Mouse (Mus musculus): ENCODE measurements around the gene Gm17018.

The Gm17018 gene

DNA sequence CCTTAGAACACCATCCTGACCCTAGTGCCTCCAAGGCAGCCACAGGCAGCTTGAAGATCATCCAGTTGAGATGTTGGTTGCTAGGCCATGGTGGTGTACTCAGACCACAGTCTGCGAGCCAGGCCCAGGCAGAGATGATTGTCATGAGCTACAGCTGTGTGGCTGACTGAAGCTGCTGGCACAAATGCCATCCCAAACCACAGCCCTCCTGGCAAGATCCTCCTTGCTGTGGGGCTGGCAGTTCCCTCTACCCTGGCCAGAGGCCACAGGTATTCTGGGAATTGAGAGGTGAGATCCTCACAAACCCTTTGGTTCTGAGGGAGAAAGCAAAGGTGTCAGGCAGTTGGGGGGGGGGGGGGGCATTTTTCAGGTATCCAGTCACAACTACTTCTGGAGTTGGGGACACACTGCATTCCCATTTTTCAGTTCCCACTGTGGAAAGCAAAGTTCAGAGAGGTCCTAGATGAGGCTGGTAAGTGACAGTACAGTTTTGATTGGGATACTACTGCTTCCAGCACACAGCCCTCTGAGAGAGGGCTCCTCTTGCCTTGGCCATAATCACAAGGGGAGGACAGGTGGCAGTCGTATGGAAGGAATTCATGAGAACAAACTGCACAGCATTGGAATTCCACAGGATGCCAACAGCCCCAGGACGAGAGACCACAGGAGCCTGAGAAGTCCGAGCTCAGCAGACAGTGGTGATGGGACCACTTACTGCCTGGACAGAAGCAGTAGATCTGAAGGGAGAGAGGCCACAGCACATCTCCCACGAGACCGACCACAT is 27.3 kb downstream of the Gm17018 start:
- DNase-seq (ENCODE audit: low spot score in 2 of 2), result no peak

DNA sequence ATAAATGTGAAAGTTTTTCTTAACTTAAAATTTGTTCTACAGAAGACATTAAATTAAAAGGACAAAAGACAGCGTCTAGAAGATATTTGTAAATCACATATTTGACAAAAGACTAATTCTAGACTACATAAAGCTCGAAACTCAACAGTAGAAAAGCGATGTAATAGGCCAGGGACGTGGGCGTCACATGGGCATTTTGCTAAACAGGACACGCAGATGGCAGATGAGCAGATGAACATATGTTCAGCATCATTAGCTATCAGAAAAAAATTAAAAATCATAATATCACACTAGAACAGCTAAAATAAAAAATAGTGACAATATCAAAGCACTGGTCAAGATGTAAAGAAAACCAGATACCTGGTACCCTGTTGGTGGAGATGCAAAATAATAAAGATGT is 29.3 kb downstream of the Gm17018 start:
- DNase-seq (ENCODE audit: low spot score in 2 of 2), result no peak

DNA sequence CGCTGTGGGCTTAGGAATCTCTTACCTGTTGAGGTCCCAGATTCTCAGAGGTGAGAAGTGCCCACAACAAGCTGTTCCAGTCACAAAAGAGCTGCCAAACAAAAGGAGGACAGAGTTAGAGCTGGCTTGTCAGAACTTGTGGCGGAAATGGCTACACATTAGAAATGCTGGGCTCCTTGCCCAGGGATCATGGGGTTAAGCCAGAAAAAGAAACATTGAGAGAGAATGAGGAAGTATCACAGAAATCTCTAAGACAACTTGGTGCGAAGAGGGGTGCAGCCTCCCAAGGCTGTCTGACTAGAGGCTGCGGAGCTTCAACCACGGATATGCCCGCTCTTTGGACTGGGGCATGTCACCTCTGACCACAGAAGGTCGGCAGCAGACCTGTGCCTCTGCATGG is 31.3 kb downstream of the Gm17018 start:
- no peak for DNase-seq (ENCODE audit: low spot score in 2 of 2)

DNA sequence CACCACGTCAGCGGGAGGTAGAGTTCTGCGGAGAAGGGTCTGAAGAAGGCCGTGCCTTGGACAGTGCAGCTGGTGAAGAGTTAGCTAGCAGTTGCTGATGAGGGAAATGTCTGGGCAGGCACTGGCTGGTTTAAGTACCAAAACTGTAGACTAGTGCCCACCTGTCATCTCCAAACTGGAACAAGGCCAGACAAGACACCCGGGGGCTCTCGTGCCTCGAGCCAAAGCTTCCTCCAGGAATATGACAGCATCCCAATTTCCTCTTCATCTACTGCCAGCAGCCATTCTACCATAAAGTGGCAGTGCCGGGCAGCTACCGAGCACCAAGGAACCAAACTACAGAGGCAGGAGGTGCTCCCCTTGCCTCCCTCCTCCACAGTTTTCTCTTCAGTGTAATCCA is 32.5 kb downstream of the Gm17018 start:
- no peak for DNase-seq (ENCODE audit: low spot score in 2 of 2)

DNA sequence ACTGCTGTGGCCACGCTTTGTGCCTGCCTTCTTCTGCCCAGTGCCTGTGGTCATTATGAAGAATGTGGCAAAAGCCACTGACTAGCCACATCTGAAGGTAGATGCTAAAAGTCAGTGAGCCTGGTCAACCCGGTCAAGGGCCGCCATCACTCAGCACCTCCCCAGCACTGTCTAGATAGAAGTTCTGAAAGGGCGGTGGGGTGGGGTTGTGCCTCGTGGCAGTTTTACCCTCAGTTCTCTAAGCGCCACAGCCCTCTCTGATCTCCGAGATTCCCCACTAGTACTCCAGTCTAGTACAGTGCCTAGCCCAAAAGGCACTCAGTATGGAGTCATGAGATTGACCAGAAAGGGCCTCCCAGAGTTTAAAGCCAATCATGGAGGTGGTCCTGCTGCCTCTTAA is 33.7 kb downstream of the Gm17018 start:
- no peak for DNase-seq (ENCODE audit: low spot score in 2 of 2)

DNA sequence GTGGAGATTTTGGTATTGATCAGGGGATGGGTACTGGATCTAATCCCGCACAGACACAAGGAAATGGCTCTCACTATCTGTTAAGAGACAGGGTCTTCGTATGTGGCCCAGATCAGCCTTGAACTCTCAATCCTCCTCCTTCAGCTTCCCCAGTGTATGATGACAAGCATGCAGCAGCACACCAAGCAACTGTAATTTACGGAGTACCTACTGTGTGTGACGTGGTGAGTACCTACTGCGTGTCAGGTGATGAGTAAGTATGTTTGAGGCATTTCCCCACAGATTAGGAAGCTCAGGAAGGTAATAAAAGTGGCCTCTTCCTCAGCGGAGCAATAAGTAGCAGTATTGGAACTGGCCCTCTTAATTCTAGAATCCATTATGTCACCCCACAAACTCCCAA is 35.1 kb downstream of the Gm17018 start:
- DNase-seq (ENCODE audit: low spot score in 2 of 2), result no peak

DNA sequence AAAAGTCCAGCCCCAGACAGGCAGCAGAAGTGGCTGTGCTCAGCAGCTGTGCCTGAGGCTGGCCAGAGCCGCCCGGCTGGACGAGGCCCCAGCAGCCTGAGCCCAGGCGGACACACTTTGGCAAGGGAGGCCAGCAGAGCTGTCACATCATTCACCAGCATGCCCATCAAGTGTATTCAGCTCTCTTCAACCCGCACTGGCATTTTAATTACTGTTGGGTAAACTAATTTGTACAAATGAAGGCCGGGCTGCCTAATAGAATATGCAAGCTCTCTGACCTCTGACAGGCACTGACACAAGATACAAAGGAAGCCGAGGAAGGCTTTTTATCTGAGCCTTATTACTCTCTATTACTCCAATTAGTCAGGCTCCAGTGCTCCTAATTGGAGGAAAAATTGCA is 35.6 kb downstream of the Gm17018 start:
- DNase-seq (ENCODE audit: low spot score in 2 of 2), result no peak

DNA sequence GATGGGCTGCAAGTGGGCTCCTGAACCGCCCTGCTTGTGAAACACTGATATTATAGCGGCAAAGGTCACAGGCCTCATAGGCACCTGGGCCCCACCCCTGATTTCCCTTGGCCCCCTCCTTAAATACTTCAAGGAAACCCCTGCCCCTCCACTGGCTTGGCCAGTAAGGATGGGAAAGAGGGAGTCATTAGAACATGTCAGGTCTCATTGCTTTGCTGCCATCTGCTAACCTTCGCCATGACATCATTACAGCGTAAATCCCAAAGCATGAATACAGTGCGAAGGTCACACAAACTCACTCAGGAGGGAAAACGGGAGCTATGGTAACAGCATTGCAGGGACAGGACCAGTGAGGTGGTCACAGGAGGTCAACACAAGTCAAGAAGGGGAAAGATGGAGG is 36.0 kb downstream of the Gm17018 start:
- no peak for DNase-seq (ENCODE audit: low spot score in 2 of 2)

DNA sequence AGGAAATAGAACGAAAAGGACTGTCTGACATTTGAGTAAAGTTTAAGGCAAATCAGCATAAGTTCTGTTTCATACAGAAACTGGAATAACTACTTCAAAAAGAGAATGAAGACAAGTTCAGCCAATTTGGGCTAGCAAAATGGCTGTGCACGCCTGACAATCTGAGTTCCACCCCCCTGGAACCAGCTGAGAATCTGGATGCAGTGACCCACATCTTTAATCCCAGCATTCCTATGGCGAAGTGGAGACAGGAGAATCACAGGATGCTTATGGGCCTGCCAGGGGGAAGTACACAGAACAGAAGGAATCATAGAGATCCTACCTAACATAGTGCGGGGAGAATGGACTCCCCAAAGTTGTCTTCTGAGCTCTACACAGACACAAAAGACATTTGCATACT is 36.7 kb downstream of the Gm17018 start:
- no peak for DNase-seq (ENCODE audit: low spot score in 2 of 2)

DNA sequence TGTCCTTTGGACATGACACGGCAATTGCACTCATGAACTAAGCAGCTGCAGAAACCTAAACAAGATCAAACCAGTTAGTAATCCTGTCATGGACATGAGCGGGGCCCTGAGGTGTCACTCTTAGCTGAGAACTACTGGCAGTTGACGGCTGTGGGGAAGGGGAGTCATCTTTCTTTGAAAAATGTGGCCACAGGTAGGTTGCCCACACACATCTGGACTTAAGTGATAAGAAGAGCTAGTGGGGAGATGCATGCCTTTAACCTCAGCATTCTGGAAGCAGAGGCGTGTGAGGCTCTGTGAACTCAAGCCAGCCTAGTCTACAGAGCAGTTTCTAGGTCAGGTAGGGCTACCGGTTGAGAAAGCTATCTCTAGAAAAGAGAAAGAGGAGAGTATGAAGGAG is 42.2 kb downstream of the Gm17018 start:
- no peak for DNase-seq (ENCODE audit: low spot score in 2 of 2)

DNA sequence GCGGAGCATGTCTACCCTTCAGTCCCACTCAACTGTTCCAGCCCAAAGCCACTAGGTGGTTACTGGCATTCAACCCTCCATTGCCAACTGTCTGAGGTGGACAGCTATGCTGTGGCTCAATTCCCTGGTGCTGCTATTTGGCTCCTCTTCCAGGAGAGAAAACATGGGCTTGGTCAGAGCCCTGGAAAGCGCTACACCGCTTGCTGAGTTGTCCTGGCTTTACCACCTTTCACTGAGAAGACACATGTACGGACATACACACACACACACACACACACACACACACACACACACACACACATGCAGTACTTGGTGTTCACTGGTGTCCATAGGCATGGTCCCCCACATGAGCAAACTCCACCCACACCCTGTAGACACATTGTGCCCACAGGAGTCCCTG is 46.3 kb downstream of the Gm17018 start:
- DNase-seq (ENCODE audit: low spot score in 2 of 2), result no peak

DNA sequence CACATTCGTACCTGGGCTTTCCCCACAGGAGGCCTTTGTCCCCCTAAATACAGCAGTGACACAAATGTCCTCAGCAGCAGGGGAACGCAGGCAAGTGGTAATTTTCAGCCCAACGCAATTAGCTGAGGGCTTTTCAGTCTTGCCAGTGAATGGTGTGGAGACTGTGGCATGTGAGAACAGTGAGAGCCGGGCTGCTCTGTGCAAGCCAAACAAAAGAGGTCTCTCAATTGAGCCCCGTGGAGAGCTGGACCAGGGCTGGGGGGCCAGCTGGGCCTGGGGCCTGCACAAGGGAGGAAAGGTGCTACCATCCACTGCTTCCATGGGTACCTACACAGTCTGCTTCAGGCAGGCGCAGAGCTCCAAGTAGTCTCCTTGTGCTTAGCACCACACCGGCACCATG is 47.1 kb downstream of the Gm17018 start:
- DNase-seq (ENCODE audit: low spot score in 2 of 2), result no peak

DNA sequence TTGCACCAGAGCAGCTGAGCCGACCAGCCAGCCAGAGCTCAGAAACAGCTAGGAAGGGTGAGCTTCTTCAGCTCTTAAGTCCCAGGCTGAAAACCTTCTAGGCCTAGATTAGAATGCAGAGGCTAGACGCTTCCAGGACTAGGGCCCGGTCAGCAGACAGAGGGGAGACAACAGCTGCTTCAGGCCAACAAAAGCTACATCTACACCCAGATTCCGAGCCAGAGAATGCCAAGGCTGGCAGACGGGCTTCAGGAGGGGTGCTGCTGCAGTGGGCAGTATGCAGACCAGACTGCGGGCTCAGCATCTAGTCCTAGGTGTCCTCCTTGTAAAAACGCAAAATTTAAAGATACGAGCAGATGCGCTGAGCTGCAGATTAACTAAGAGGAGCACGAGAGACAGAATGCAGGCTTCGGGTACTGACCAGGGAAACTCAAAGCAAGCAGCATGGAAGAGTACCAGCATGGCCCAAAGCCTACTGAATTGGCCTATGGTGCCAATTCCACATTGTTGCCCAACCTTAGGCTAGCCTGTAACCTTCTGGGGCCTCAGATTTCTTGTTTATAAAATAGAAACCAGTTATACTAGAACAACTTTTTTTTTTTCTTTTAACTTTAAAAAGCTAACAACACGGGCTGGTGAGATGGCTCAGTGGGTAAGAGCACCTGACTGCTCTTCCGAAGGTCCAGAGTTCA is 48.4 kb downstream of the Gm17018 start:
- no peak for DNase-seq (ENCODE audit: low spot score in 2 of 2)

DNA sequence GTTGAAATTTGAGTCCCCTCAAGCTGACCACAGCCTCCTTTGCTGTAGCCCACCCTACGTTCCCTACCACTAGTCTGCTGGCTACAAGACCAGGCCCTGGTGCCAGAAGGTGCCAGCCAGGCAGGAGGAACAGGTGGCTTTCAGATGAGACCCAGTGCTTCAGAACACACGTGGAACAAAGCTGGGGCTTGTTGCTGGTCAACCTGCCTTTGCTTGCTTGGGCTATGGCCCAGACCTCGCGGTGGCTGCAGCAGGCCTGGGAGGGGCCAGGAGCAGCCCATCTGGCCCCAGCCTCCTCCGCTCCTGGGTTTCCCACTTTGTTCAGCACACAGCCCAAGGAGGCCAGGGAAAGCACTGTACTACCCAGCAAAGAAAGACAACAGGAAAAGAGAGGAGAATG is 50.4 kb downstream of the Gm17018 start:
- no peak for DNase-seq (ENCODE audit: low spot score in 2 of 2)

DNA sequence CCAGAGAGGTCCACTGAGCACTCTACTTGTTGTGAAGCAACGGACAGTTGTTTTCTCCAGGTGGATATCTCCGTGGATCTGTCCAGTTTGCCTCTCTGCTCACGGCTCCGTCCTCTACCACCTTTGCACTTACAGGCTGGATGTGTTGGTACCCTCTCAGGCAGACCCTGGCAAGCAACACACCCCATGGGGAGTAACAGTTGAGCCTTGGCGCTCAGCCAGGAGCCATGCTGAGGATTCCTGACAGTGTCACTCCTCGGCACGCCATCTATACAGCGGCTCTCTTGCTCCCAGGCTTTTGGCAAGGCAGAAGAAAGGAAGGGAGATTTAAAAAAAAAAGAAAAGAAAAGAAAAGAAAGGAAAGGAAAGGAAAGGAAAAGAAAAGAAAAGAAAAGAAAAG is 54.0 kb downstream of the Gm17018 start:
- no peak for DNase-seq (ENCODE audit: low spot score in 2 of 2)

DNA sequence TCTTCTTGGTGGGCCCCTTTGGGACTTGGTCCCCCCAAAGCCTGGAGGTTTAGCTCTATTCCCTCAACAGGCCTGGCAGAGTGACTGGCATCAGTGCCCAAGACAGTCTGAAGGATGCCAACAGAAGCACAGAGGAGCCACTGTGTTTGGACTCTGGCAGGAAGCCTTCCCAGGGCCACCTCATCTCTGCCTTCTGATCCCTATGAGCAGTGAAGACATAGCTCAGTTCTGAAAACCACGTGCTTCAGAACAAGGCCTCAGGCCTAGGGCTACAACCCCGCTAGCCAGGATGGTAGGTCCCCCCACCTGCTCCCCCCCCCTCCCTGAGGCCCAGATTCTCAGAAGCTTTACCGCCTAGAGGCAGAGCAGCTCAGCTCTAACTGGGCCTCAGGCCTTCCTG is 54.5 kb downstream of the Gm17018 start:
- DNase-seq (ENCODE audit: low spot score in 2 of 2), result no peak

DNA sequence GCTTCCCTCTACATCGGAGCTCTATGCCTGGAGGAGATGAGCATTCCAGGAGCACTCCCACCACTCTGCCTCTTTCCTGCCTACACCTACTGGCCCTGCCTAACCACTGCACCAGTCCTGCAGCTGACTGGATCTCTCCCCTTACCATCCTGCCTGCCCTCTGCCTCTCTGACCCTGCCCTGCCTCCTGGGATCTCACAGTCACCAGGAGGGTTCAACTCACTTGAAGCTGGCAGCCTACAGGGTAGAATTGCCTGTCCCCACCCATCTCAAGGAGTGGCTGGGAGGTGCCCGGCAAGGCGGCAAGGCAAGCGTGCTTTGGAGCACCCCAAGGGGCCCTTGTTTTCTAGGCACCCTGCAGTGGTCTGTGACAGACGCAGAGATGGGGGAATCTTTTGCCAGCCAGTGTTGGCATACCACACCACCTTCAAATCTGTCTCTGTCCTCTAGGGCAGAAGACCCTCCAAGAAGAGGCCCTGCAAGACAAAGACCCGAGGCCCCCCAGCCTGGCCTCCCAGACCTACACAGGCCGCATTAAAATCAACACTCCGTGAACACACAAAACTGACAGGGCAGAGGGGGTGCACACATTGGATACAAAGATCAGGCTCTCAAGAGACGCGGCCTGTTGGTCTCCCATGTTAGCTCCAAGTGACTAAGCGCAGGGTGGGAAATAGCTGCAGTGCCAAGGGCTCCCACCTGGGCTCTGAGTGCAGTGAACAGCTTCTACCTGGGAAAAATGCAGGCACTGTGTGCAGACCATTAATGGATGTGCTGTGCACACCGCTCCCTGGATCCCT is 55.2 kb downstream of the Gm17018 start:
- DNase-seq (ENCODE audit: low spot score in 2 of 2), result no peak

DNA sequence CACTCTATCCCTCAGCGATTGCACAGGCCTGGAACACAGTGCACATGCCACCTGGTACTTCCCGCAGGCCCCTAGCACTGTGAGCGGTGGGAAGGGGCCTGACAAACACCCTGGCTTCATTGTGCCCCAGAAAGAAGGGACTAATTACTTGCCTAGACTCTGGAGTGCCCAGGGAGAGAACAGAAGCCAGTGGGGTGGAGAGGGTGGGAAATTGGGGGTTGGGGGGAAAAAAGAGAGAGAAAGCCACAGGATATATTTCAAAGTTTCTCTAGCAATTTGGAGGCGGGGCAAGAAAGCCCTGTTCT is 55.8 kb downstream of the Gm17018 start:
- no peak for DNase-seq (ENCODE audit: low spot score in 2 of 2)

DNA sequence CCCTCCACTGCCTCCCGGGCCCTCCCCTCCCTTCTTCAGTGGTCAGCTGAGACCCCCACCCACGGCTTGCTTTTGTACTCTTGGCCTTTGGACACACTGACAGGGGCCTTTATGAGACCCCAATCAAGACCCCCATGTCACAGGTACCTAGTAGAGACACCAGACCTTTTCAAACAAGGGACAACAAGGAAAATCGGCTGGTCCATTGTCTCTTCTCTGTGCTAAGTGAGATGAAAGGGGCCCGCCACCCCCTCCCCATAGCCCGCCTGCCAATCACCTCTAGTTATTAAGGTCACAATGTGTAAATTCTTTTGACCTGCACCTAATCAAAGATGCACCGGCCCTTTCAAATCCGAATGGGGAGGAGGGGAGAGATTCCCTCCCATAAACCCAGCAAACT is 56.3 kb downstream of the Gm17018 start:
- no peak for DNase-seq (ENCODE audit: low spot score in 2 of 2)

DNA sequence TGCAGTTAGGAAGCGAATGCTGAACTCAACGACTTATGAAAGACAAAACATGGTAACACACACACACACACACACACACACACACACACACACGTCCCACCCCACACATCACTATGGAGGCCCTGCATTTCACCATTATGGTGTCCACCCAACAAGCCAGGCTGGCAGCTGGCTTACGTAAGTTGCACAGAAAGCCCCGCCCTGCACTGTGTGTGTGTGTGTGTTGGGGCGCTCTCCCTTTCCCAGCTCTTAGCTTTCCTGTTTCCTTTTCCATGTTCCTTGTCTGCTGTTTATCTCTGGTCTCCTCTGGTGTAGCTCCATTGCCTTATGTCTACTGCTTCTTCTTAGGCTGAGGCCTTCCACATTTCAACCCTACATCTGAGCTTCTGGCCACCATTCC is 57.8 kb downstream of the Gm17018 start:
- DNase-seq (ENCODE audit: low spot score in 2 of 2), result no peak

DNA sequence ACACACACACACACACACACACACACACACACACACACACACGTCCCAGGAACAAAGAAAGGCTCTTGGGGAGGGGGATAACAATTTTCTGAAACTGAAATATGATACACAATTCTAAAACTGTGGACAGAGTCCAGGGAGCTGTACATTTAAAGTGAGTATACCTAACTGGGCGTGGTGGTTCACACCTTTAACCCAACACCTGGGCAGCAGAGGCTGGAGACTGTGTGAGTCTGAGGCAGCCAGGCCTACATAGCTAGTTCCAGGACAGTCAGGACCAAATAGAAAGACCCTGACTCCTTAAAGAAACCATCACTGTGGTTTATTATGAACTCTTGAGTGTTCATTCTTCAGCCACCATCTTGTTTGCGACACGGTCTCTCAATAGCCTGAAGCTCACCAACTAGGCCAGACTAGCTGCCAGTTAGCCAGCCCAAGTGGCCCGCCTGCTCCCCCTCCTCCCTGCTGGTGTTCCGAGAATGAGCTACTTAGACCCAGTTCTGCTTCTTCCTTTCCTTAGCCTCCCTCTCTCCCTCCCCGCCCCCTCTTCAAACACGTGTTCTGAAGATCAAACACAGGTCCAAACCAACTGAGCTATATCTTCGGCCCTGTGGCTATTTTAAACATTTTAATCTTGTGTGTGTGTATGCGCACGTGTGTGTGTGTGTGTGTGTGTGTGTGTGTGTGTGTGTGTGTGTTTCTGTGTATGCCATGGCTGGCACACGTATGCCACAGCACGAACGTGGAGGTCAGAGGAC is 59.5 kb downstream of the Gm17018 start:
- DNase-seq (ENCODE audit: low spot score in 2 of 2), result no peak

DNA sequence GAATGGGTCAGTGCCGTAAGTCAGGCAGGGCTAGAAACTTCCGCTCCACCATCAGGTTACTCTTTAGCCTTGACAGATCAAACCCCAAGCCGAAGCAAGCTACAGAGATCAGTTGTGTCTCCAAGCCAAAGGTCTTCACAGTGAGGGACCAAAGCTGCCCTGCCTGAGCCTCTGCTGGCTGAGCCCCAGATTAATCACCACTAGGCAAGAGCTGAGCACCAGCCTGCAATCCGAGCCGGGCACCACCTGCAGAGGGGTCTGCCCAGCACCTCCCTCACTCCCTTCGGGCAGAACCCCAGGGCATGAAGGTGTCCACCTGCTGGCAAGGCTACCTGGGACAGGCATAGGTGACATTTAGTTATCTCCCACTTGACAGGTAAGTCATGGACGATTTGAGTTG is 60.6 kb downstream of the Gm17018 start:
- no peak for DNase-seq (ENCODE audit: low spot score in 2 of 2)
